Mouse (Mus musculus): Measurements from ENCODE around the gene Rpa1.

GRCm38 (mm10) chr11:75340076-75340475 lies 8.0 kb downstream of the Rpa1 start:
- no peak for TF ChIP-seq CTCF (conservative IDR thresholded peaks at IDR 0.05; ENCODE audit: insufficient read depth, insufficient read length, low read depth, low read length)
- TF ChIP-seq POLR2A (IDR thresholded peaks at IDR 0.05; ENCODE audit: low read depth, low read length), result no peak

Measured in kidney, adult 2 months (tissue).